Mouse (Mus musculus) ES-Bruce4 (cell line): ENCODE measurements around the gene Btbd16.

Source experiments
- EP300 ChIP-seq: IDR thresholded peaks from 2 replicates; pipeline ENCODE4 v1.6.1; 2011; ENCODE audit warnings: low read depth, low read length; ENCODE audit not compliant: insufficient read depth
- POLR2A ChIP-seq: IDR thresholded peaks from one replicate; pipeline ENCODE4 v1.8.1; 2011; ENCODE audit warnings: low read length; ENCODE audit not compliant: insufficient read depth

DNA sequence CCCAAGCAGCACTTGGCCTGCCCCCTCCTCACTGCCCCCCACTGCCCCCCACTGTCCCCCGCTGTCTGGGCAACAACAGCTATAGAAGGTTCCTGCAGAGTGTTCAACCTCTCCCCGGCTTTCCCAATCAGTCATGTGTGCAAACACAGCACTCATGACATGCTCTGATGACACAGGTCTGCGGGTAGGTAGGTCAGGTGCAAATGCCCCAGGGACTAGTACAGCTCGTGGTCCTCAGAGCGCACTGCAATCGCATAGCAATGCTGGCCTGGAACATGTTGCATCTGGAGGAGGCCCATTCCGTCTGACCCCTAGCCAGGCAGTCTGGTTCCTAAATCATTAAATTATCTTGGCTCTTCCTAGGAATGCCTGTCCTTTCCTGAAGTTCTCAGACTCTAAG is 15.6 kb downstream of the Btbd16 start:
- TF ChIP-seq POLR2A (no peak), EP300 (no peak)
